Mouse (Mus musculus) ES-E14 (cell line): Measurements from ENCODE around the gene Spag8. TPM values are rescaled to one million over a fixed set of nuclear protein-coding genes. Genes with fewer than 3 reads are reported as not detected.

Experiments
- DNase-seq: peaks from one replicate; pipeline ENCODE4 v3.0.0-alpha.2; 2013; ENCODE audit warnings: low read depth, low spot score
- H3K27ac ChIP-seq: 2 replicates; pipeline ENCODE4 v1.5.1; 2012; ENCODE audit warnings: low read depth, mild to moderate bottlenecking, low read length, moderate library complexity, mixed read lengths; ENCODE audit not compliant: poor library complexity, insufficient read depth, severe bottlenecking
- H3K36me3 ChIP-seq: 2 replicates; pipeline ENCODE4 v1.6.1; 2012; ENCODE audit warnings: mild to moderate bottlenecking, low read length, moderate library complexity, mixed read lengths; ENCODE audit not compliant: control insufficient read depth, poor library complexity, insufficient read depth, severe bottlenecking
- H3K4me1 ChIP-seq, 2 experiments: fragments of 150-350 bp in 1 of 2; sonication (generic) in 1 of 2; 2 replicates each; pipeline ENCODE4 v1.6.1; 2012; ENCODE audit warnings: low read length in 2 of 2, mild to moderate bottlenecking in 1 of 2, mixed read lengths in 1 of 2; ENCODE audit not compliant: control insufficient read depth in 2 of 2, insufficient read depth in 2 of 2, poor library complexity in 1 of 2
- H3K4me3 ChIP-seq, 2 experiments: fragments of 150-350 bp in 1 of 2; sonication (generic) in 1 of 2; 2 replicates each; pipeline ENCODE4 v1.5.1; 2012; ENCODE audit warnings: low read length in 2 of 2, low read depth in 1 of 2, mild to moderate bottlenecking in 1 of 2, mixed read lengths in 1 of 2; ENCODE audit not compliant: insufficient read depth in 1 of 2, poor library complexity in 1 of 2, severe bottlenecking in 1 of 2
- H3K9ac ChIP-seq: 2 replicates; pipeline ENCODE4 v1.6.1; 2012; ENCODE audit warnings: low read depth, mild to moderate bottlenecking, low read length, mixed read lengths; ENCODE audit not compliant: poor library complexity, insufficient read depth, severe bottlenecking
- H3K9me3 ChIP-seq: fragments of 150-350 bp; sonication (generic); 2 replicates; pipeline ENCODE4 v1.6.1; 2012; ENCODE audit warnings: low read depth, mild to moderate bottlenecking, low read length; ENCODE audit not compliant: control insufficient read depth, insufficient read depth
- CHD2 ChIP-seq: IDR thresholded peaks from 2 replicates; pipeline ENCODE4 v1.6.1; 2014; ENCODE audit warnings: mild to moderate bottlenecking, low read depth, low read length, inconsistent platforms
- HCFC1 ChIP-seq: IDR thresholded peaks from 2 replicates; pipeline ENCODE4 v1.6.1; 2012; ENCODE audit warnings: low read length, inconsistent platforms, borderline replicate concordance; ENCODE audit not compliant: insufficient read depth
- MAFK ChIP-seq: IDR thresholded peaks from 2 replicates; pipeline ENCODE4 v1.6.1; 2014; ENCODE audit warnings: mild to moderate bottlenecking, low read depth, low read length, inconsistent platforms; ENCODE audit not compliant: insufficient read depth
- ZC3H11A ChIP-seq: IDR thresholded peaks from 2 replicates; pipeline ENCODE4 v1.6.1; 2012; ENCODE audit warnings: low read depth, mild to moderate bottlenecking, inconsistent platforms, low read length, borderline replicate concordance
- ZNF384 ChIP-seq: IDR thresholded peaks from 2 replicates; pipeline ENCODE4 v1.6.1; 2012; ENCODE audit warnings: low read depth, low read length, inconsistent platforms
- in situ Hi-C, 2 experiments: fragments of 600-800 bp; cut with MboI; formaldehyde crosslinking; loops; one replicate each; pipeline ENCODE4 v1.15.1; 2025; ENCODE audit warnings: low sequenced_read_pairs in 2 of 2, inconsistent platforms in 1 of 2; ENCODE audit not compliant: unreplicated experiment in 2 of 2
- total RNA-seq: library from RNA; depleted of rRNA; stranded (reverse); fragments of 300-350 nt; gene quantifications from 2 replicates; pipeline ENCODE4 v1.2.3, GENCODE M21; 2012

Spag8 gene
- total RNA-seq, 1 experiment: 0.27 TPM

GRCm38 (mm10) chr4:43630671-43631045 is 22.7 kb downstream of the Spag8 start:
- in situ Hi-C loops: no loop called here
- no peak for TF ChIP-seq CHD2
- TF ChIP-seq HCFC1: no peak
- TF ChIP-seq ZNF384: no peak
- no peak for TF ChIP-seq ZC3H11A
- no peak for TF ChIP-seq MAFK
- no peak overlapping the region for H3K4me3 ChIP-seq
- H3K9ac ChIP-seq: no peak overlapping the region
- no peak overlapping the region for H3K27ac ChIP-seq
- H3K4me1 ChIP-seq: peaks cover 0 to 13% of the 10 kb centered on the region in 2 experiments; a peak in 1 of 4 replicates
- no peaks in the 10 kb centered on the region for H3K36me3 ChIP-seq
- no peaks in the 10 kb centered on the region for H3K9me3 ChIP-seq
- no peak for DNase-seq

GRCm38 (mm10) chr4:43630030-43630581 is 23.3 kb downstream of the Spag8 start:
- no peaks in the 10 kb centered on the region for H3K9me3 ChIP-seq
- H3K36me3 ChIP-seq: no peaks in the 10 kb centered on the region
- H3K4me3 ChIP-seq: no peak overlapping the region
- no peak overlapping the region for H3K9ac ChIP-seq
- peak; percentile 20; the same call in 1 of the 2 replicates for TF ChIP-seq ZC3H11A
- no peak for TF ChIP-seq ZNF384
- TF ChIP-seq HCFC1: no peak
- in situ Hi-C loops: no loop called here
- peak; percentile 79 for DNase-seq
- peaks cover 0 to 13% of the 10 kb centered on the region in 2 experiments; a peak in 1 of 4 replicates for H3K4me1 ChIP-seq
- no peak overlapping the region for H3K27ac ChIP-seq

- TF ChIP-seq HCFC1: no peak
- TF ChIP-seq MAFK: 0 out of 2 replicates have a peak, but pooled peaks have one; percentile 31
- TF ChIP-seq ZNF384: no peak
- TF ChIP-seq CHD2: peak; percentile 93
- TF ChIP-seq ZC3H11A: no peak
- in situ Hi-C loops: no loop called here
- no peaks in the 10 kb centered on the region for H3K36me3 ChIP-seq
- peak overlapping the region; percentile 6; the same call in 1 of the 2 replicates for H3K9ac ChIP-seq
- H3K27ac ChIP-seq: no peak overlapping the region
- DNase-seq: no peak
- H3K4me3 ChIP-seq: no peak overlapping the region
- no peaks in the 10 kb centered on the region for H3K9me3 ChIP-seq
- peaks cover 0 to 13% of the 10 kb centered on the region in 2 experiments; a peak in 1 of 4 replicates for H3K4me1 ChIP-seq
These were observed 24.1 kb downstream of the Spag8 start for GRCm38 (mm10) chr4:43629106-43629817.

DNA sequence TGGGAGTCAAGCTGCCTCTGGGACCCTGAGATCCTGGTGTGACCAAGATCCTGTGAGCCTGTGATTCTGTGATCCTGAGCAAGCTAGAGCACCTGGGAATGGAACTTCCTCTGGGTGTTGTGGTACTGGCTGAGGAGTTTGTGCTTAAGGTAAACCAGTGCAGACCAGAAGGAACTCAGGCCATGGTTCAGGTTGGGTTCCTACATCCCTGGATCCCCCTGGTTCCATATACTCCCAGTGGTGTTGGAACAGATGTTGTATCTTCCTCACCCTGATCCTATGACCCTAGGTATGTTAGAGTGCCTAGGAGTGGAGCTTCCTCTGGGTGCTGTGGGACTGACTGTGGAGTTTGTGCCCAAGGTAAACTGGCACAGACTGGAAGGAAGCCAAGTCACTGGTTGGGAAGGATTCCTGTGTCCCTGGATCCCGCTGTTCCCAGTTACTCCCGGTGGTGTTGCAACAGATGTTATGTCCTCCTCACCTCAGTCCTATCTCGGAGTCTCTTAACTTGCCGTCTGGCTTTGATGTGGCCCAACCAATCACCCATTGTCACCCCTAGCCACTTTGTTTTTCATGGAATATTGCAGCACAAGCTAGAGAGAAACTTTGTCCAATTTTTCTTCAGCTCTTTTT is 33.1 kb downstream of the Spag8 start:
- TF ChIP-seq ZNF384 (no peak), CHD2 (no peak), MAFK (no peak), ZC3H11A (no peak)
- Histone ChIP-seq H3K4me1 (no peaks in the 10 kb centered on the region), H3K4me3 (no peak overlapping the region), H3K9ac (no peak overlapping the region), H3K27ac (no peak overlapping the region), H3K9me3 (no peaks in the 10 kb centered on the region), H3K36me3 (no peaks in the 10 kb centered on the region)
- in situ Hi-C loops: no loop called here
- DNase-seq: no peak
